Comparison of ENCODE assay signal across 9 mouse cellular contexts in the genomic region with DNA sequence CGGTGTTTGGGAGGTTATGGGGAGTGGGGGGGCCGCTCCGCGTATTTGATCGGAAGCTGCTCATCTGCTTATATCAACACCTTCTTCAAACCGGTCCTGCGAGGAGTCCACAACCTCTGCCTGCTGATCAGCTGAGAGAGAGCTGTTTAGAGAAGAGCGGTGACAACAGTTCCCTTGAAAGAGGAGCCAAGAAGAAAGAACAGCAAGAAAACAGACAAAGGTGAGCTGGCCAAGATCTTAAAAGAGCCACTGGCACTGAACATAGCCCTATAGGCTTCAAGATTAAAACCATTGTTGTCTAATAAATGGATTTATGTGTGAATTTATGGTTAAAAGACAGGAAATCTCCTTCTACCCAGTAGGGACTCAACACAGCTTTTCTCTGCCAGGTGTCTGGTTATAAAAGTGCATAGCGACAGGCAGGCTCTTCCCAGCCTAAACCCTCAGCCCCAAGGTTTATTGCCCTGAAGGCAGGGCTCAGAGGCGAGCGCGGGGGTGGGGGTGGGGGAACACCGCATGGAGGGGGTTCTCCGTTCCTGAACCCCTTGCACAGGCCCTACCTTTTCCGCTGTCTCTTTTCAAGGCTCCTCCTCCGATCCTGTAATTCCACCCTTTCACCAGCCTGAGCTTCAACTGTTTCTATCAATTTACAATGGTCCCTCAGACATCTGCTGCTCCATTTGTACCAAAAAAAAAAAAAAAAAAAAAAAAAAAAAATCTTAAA.
DNase-seq lines count a peak whose midpoint lies in the region; ATAC-seq and TF ChIP-seq lines count a peak whose summit lies in the region.
"Had no signal": no experiment of that assay in that cellular context is flagged by ENCODE, and none has a peak within 500 bp of the region (broad histone marks: within the 10 kb centered on the region; RNA-seq: fewer than 3 reads in every experiment).

No protein-coding gene starts in this region.

- no peak; the same call in none of the 2 replicates for TF ChIP-seq CTCF in layer of hippocampus, adult 2 months (conservative IDR thresholded peaks at IDR 0.05)

- H3K36me3 ChIP-seq in midbrain, embryonic 15.5 days (replicated peaks): no peaks in the 10 kb centered on the region

- H3K4me1 ChIP-seq in midbrain, embryonic 15.5 days: 0 out of 2 replicates have a peak, but pooled peaks cover 2% of the 10 kb centered on the region

- WGBS in midbrain, embryonic 15.5 days: 61% methylated on average over 16 of the region's 16 CpGs

- H3K9ac ChIP-seq in midbrain, embryonic 15.5 days: no peak overlapping the region

- no peaks in the 10 kb centered on the region for H3K27me3 ChIP-seq in midbrain, embryonic 15.5 days (replicated peaks)

- DNase-seq in cerebellum, postnatal 25 days: peak; percentile 3 to 10
- DNase-seq in cerebellum, adult 9-10 months: no peak
- DNase-seq in layer of hippocampus, adult 2 months (ENCODE audit: low spot score in 2 of 2): peak; percentile 6 to 24
- no peak for DNase-seq in layer of hippocampus, adult 11-12 months (ENCODE audit: low spot score)
- peak; percentile 32 for DNase-seq in forelimb bud, embryonic 11.5 days (ENCODE audit: low read depth, low spot score)
- no peak for DNase-seq in right cerebral cortex, postnatal 10 days (ENCODE audit: low spot score in 2 of 2)
- DNase-seq in gastrocnemius, adult 8-10 months (ENCODE audit: low spot score in 2 of 2): no peak
- DNase-seq: right cerebral cortex, adult 18-20 months had no signal

- H3K9me3 ChIP-seq in midbrain, embryonic 15.5 days: no peaks in the 10 kb centered on the region

- H3K27ac ChIP-seq in layer of hippocampus, adult 2 months: peak overlapping the region; percentile 80
- H3K27ac ChIP-seq in midbrain, embryonic 15.5 days: no peak overlapping the region

- peak; percentile 50; the same call in 1 of the 2 replicates for ATAC-seq in midbrain, embryonic 15.5 days (replicated peaks)

- H3K4me3 ChIP-seq in layer of hippocampus, adult 2 months: peak overlapping the region; percentile 48
- H3K4me3 ChIP-seq in midbrain, embryonic 15.5 days: no peak overlapping the region

- peak overlapping the region; percentile 24; the same call in 1 of the 2 replicates for H3K4me2 ChIP-seq in midbrain, embryonic 15.5 days

Comparison
In these comparisons a context has a peak if more than half of its experiments do, and no peak if none do; other contexts are left out.
1. DNase-seq: peak in cerebellum, postnatal 25 days (2 of 2), layer of hippocampus, adult 2 months (2 of 2) and forelimb bud, embryonic 11.5 days (single experiment); none in cerebellum, adult 9-10 months (single experiment), layer of hippocampus, adult 11-12 months (single experiment), right cerebral cortex, postnatal 10 days (0 of 2) and gastrocnemius, adult 8-10 months (0 of 2).